Mouse (Mus musculus): Measurements from ENCODE around the gene Krtap3-3. TPM values are rescaled to one million over a fixed set of nuclear protein-coding genes. Genes with fewer than 3 reads are reported as not detected.
"Not testable (repeated sequence)": the region's sequence is repeated elsewhere in the genome, so short reads cannot be mapped to it uniquely, and the experiment has no call there.

Krtap3-3 gene
- not detected in 2 replicates for polyA plus RNA-seq (2015; fragmentation: Nextera tagmentation; extraction: Ambion mirVana)

DNA sequence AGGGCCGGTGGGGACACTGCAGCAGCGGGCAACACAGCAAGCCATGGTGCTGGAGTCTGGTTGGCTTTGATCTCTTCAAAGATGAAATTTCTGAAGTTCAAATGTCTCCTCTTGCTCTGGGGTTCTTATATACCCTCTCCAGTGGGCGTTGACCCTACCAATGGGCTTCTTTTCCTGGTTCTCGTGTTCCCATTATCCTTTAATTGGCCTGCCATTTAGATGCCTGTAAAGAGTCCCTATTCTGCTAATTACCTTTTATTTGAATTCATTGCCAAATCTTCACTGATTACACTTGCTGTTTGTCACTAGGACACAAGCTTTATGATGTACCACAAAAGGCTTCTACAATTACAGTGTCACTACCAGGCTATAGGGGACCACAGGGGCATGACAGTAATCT, at the start of gene Krtap3-3:
TSS of gene Krtap3-3 (minus strand) at position 101 of the 400 bp plus-strand sequence.
- DNase-seq (ENCODE audit: low spot score) (no peak), ATAC-seq (no peak)
- H3K4me2 ChIP-seq (replicated peaks; ENCODE audit: low read depth, low read length): no peak within 1 kb of the TSS
- 79% methylated on average over 3 of the region's 4 CpGs for WGBS
- H3K9me3 ChIP-seq (ENCODE audit: low read length): no peaks in the 10 kb centered on the region
- no peak within 1 kb of the TSS for H3K27ac ChIP-seq (ENCODE audit: low read length)
- no peaks in the 10 kb centered on the region for H3K36me3 ChIP-seq (ENCODE audit: insufficient read depth, low read length)
- H3K27me3 ChIP-seq (replicated peaks; ENCODE audit: insufficient read depth, low read length): no peaks in the 10 kb centered on the region
- no peak within 1 kb of the TSS for H3K4me3 ChIP-seq (ENCODE audit: low read depth, low read length)
- TF ChIP-seq CTCF (IDR thresholded peaks at IDR 0.05): no peak
- H3K4me1 ChIP-seq (ENCODE audit: insufficient read depth, low read depth, low read length): no peaks in the 10 kb centered on the region
- H3K9ac ChIP-seq (replicated peaks; ENCODE audit: low read depth): no peak within 1 kb of the TSS

DNA sequence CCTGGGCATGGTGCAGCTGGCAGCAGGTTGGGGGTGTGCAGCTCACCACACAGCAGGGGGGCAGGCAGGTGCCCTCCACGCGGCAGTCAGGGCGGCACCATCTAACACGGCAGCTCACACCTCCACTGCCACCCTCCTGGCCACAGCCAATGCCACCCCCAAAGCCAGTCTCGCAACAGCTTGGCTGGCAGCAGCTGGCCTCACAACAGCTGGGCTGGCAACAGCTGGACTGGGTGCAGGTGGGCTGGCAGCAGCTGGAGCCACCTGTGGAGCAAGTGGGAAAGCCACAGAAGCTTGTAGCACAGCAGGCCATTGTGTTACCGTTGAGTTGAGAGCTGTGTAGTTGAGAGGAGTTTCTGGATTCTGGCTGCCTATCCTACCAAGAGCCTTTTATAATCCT, 47.1 kb upstream of the Krtap3-3 start, which contains the start of gene Krtap9-3:
TSS of gene Krtap9-3 (minus strand) at position 364 of the 400 bp plus-strand sequence.
- not testable (repeated sequence) for ATAC-seq; H3K36me3 ChIP-seq (ENCODE audit: insufficient read depth, low read length); DNase-seq (ENCODE audit: low spot score)

DNA sequence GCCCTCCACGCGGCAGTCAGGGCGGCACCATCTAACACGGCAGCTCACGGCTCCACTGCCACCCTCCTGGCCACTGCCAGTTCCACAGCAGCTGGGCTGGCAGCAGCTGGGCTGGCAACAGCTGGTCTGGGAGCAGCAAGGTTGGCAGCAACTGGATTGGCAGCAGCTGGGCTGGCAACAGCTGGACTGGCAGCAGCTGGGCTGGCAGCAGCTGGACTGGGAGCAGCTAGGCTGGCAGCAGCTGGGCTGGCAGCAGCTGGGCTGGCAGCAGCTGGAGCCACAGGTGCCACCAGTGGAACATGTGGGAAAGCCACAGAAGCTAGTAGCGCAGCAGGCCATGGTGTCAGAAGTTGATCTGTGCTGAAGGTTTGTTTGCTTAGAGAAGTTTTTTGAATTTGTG, 40.3 kb upstream of the Krtap3-3 start, which contains the start of gene Krtap1-3:
TSS of gene Krtap1-3 (minus strand) at position 359 of the 400 bp plus-strand sequence.
- WGBS: 90% methylated on average over 6 of the region's 6 CpGs
- H3K4me2 ChIP-seq (replicated peaks; ENCODE audit: low read depth, low read length): no peak within 1 kb of the TSS
- H3K27me3 ChIP-seq (replicated peaks; ENCODE audit: insufficient read depth, low read length): no peaks in the 10 kb centered on the region
- H3K9ac ChIP-seq (replicated peaks; ENCODE audit: low read depth): no peak within 1 kb of the TSS
- H3K4me3 ChIP-seq (ENCODE audit: low read depth, low read length): no peak within 1 kb of the TSS
- no peak for DNase-seq (ENCODE audit: low spot score)
- TF ChIP-seq CTCF (IDR thresholded peaks at IDR 0.05): no peak
- no peak for TF ChIP-seq EP300 (IDR thresholded peaks at IDR 0.05)
- H3K27ac ChIP-seq (ENCODE audit: low read length): no peak within 1 kb of the TSS
- H3K9me3 ChIP-seq (ENCODE audit: low read length): no peaks in the 10 kb centered on the region
- H3K36me3 ChIP-seq (ENCODE audit: insufficient read depth, low read length): no peaks in the 10 kb centered on the region
- no peak for ATAC-seq
- H3K4me1 ChIP-seq (ENCODE audit: insufficient read depth, low read depth, low read length): no peaks in the 10 kb centered on the region

More for the DNA sequence above, 47.1 kb upstream of the Krtap3-3 start, which contains the start of gene Krtap9-3:
- not testable (repeated sequence) for H3K9me3 ChIP-seq (ENCODE audit: low read length); H3K4me3 ChIP-seq (ENCODE audit: low read depth, low read length); H3K4me2 ChIP-seq (replicated peaks; ENCODE audit: low read depth, low read length); H3K9ac ChIP-seq (replicated peaks; ENCODE audit: low read depth); H3K27ac ChIP-seq (ENCODE audit: low read length); H3K4me1 ChIP-seq (ENCODE audit: insufficient read depth, low read depth, low read length); H3K27me3 ChIP-seq (replicated peaks; ENCODE audit: insufficient read depth, low read length)
- whole genome bisulfite sequencing: 64% methylated on average over 6 of the region's 6 CpGs

DNA sequence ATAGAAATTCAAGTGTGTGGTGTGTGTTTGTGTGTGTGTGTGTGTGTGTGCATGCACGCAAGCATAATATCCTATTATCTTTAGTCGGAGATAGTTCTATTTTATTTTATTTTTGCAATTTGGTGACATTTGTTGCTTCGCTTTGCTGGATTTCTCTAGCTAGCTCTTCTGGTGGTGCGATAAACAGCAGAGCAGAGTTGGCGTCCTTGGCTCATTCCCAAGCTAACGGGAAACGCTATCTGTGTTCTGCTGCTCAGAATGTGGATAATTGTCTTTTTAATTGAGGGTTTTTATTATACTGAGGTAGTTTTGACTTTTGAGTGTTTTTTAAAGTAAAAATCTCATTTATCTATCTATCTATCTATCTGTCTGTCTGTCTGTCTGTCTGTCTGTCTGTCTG, 34.4 kb upstream of the Krtap3-3 start:
- Histone ChIP-seq H3K4me2 (replicated peaks; ENCODE audit: low read depth, low read length) (no peak overlapping the region), H3K36me3 (ENCODE audit: insufficient read depth, low read length) (no peaks in the 10 kb centered on the region), H3K27ac (ENCODE audit: low read length) (no peak overlapping the region), H3K27me3 (replicated peaks; ENCODE audit: insufficient read depth, low read length) (no peaks in the 10 kb centered on the region), H3K9me3 (ENCODE audit: low read length) (no peaks in the 10 kb centered on the region), H3K4me1 (ENCODE audit: insufficient read depth, low read depth, low read length) (no peaks in the 10 kb centered on the region), H3K4me3 (ENCODE audit: low read depth, low read length) (no peak overlapping the region), H3K9ac (replicated peaks; ENCODE audit: low read depth) (no peak overlapping the region)
- DNase-seq (ENCODE audit: low spot score) (no peak), ATAC-seq (no peak)
- no peak for TF ChIP-seq CTCF (IDR thresholded peaks at IDR 0.05)
- no peak for TF ChIP-seq EP300 (IDR thresholded peaks at IDR 0.05)
- WGBS: 77% methylated on average over 7 of the region's 7 CpGs

DNA sequence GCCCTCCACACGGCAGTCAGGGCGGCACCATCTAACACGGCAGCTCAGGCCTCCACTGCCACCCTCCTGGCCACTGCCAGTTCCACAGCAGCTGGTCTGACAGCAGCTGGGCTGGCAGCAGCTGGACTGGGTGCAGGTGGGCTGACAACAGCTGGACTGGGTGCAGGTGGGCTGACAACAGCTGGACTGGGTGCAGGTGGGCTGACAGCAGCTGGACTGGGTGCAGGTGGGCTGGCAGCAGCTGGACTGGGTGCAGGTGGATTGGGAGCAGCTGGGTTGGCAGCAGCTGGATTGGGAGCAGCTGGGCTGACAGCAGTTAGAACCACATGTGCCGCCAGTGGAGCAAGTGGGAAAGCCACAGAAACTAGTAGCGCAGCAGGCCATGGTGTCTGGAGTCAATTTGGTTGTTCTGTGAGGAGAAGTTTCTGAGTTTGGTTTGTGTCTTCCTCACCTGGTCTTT, 32.6 kb upstream of the Krtap3-3 start, which contains the start of gene Krtap1-4:
TSS of gene Krtap1-4 (minus strand) at position 410 of the 460 bp plus-strand sequence.
- Histone ChIP-seq H3K27me3 (replicated peaks; ENCODE audit: insufficient read depth, low read length) (no peaks in the 10 kb centered on the region), H3K27ac (ENCODE audit: low read length) (no peak within 1 kb of the TSS), H3K9me3 (ENCODE audit: low read length) (no peaks in the 10 kb centered on the region), H3K4me3 (ENCODE audit: low read depth, low read length) (no peak within 1 kb of the TSS), H3K9ac (replicated peaks; ENCODE audit: low read depth) (no peak within 1 kb of the TSS), H3K4me2 (replicated peaks; ENCODE audit: low read depth, low read length) (no peak within 1 kb of the TSS), H3K36me3 (ENCODE audit: insufficient read depth, low read length) (no peaks in the 10 kb centered on the region), H3K4me1 (ENCODE audit: insufficient read depth, low read depth, low read length) (no peaks in the 10 kb centered on the region)
- TF ChIP-seq CTCF (IDR thresholded peaks at IDR 0.05): no peak
- TF ChIP-seq EP300 (IDR thresholded peaks at IDR 0.05): no peak
- ATAC-seq: no peak
- DNase-seq (ENCODE audit: low spot score): no peak
- WGBS: 77% methylated on average over 5 of the region's 5 CpGs

DNA sequence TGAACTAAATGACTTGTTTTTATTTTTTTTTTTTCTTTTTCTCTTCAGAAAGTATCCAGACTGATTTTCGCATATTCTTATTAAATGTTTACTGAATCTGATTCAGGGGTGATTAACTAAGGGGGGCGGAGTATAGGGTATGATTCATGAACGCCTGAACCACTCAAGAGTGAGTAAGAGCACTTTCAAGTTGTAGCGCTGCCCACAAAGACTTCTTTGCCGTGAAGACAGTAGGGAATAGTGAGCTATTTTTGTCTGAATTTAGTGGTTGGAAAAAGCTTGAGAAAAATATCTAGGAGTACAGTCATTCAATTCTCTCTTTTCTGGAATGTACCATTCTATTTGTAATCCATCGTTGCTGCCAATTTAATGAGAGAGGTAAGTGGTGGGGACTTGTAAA, 30.9 kb upstream of the Krtap3-3 start:
- Histone ChIP-seq H3K27me3 (replicated peaks; ENCODE audit: insufficient read depth, low read length) (no peaks in the 10 kb centered on the region), H3K9ac (replicated peaks; ENCODE audit: low read depth) (no peak overlapping the region), H3K4me3 (ENCODE audit: low read depth, low read length) (no peak overlapping the region), H3K27ac (ENCODE audit: low read length) (no peak overlapping the region), H3K36me3 (ENCODE audit: insufficient read depth, low read length) (no peaks in the 10 kb centered on the region), H3K9me3 (ENCODE audit: low read length) (no peaks in the 10 kb centered on the region), H3K4me2 (replicated peaks; ENCODE audit: low read depth, low read length) (no peak overlapping the region), H3K4me1 (ENCODE audit: insufficient read depth, low read depth, low read length) (no peaks in the 10 kb centered on the region)
- peak; percentile 58; the same call in 1 of the 2 replicates for ATAC-seq
- TF ChIP-seq CTCF (IDR thresholded peaks at IDR 0.05): no peak
- 0 out of 2 replicates have a peak, but pooled peaks have one; percentile 48 for TF ChIP-seq EP300 (IDR thresholded peaks at IDR 0.05)
- peak; percentile 65 for DNase-seq (ENCODE audit: low spot score)
- 55% methylated on average over 6 of the region's 6 CpGs for whole genome bisulfite sequencing

DNA sequence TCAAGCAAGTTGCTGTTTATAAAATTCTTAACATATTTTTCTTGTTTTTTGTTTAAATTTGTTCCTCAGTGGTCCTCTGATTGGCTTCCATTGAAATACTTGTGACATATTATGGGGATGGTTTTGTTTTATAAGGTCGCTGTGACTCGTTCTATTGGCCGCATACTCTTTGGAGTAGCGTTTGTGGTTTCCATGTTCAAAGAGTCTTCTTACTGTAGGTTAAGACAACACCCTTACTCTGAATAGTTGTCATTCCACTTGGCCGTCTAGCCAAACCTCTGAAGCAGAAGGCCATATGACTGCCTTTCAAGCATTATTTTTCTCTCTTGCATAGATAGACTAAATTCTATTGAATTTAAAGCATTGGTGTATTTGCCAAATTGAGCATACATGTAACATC, 30.4 kb upstream of the Krtap3-3 start:
- Histone ChIP-seq H3K9ac (replicated peaks; ENCODE audit: low read depth) (no peak overlapping the region), H3K4me3 (ENCODE audit: low read depth, low read length) (no peak overlapping the region), H3K9me3 (ENCODE audit: low read length) (no peaks in the 10 kb centered on the region), H3K27ac (ENCODE audit: low read length) (no peak overlapping the region), H3K4me2 (replicated peaks; ENCODE audit: low read depth, low read length) (no peak overlapping the region), H3K27me3 (replicated peaks; ENCODE audit: insufficient read depth, low read length) (no peaks in the 10 kb centered on the region), H3K4me1 (ENCODE audit: insufficient read depth, low read depth, low read length) (no peaks in the 10 kb centered on the region), H3K36me3 (ENCODE audit: insufficient read depth, low read length) (no peaks in the 10 kb centered on the region)
- ATAC-seq (no peak), DNase-seq (ENCODE audit: low spot score) (no peak)
- TF ChIP-seq EP300 (IDR thresholded peaks at IDR 0.05): no peak
- TF ChIP-seq CTCF (IDR thresholded peaks at IDR 0.05): no peak
- 71% methylated on average over 5 of the region's 5 CpGs for WGBS
